21 mouse cellular contexts compared by ENCODE assay signal in genomic region chr10:127776011-127776410, GRCm38 (mm10). TPM values are rescaled to one million over a fixed set of nuclear protein-coding genes. Genes with fewer than 3 reads are reported as not detected.
DNase-seq lines count a peak whose midpoint lies in the region; ATAC-seq and TF ChIP-seq lines count a peak whose summit lies in the region.
"Had no signal": no experiment of that assay in that cellular context is flagged by ENCODE, and none has a peak within 500 bp of the region (broad histone marks: within the 10 kb centered on the region; RNA-seq: fewer than 3 reads in every experiment).

Gene Rdh9 (plus strand): TSS chr10:127776386.

- H3K36me3 ChIP-seq in intestine, embryonic 15.5 days: no peaks in the 10 kb centered on the region
- H3K36me3 ChIP-seq in intestine, postnatal 0 days (ENCODE audit: control insufficient read depth, insufficient read depth): no peaks in the 10 kb centered on the region
- no peaks in the 10 kb centered on the region for H3K36me3 ChIP-seq in stomach, postnatal 0 days (ENCODE audit: control insufficient read depth, insufficient read depth, low read length)
- H3K36me3 ChIP-seq: embryonic facial prominence, embryonic 10.5 days; hindbrain, embryonic 12.5 days had no signal

- peak; percentile 3 for DNase-seq in kidney, adult 11 months
- no peak for DNase-seq in kidney, adult 18-20 months
- DNase-seq in stomach, postnatal 0 days (ENCODE audit: low spot score): no peak
- no peak for DNase-seq in gastrocnemius, postnatal 36 days
- DNase-seq: adrenal gland, postnatal 25 days; cerebellum, adult 2 months; cerebellum, postnatal 10 days; forebrain, postnatal 0 days; gastrocnemius, postnatal 14 days; heart, postnatal 10 days; heart, postnatal 4 days had no signal

- WGBS in intestine, embryonic 15.5 days: 59% methylated on average over 2 of the region's 2 CpGs
- 36% methylated on average over 2 of the region's 2 CpGs for WGBS in intestine, postnatal 0 days
- 72% methylated on average over 2 of the region's 2 CpGs for WGBS in stomach, postnatal 0 days

- intact Hi-C loops in gastrocnemius, postnatal 36 days (cut with DNase I): no loop called here

- H3K4me3 ChIP-seq in intestine, embryonic 15.5 days (replicated peaks): no peak within 1 kb of the TSS
- no peak within 1 kb of the TSS for H3K4me3 ChIP-seq in intestine, postnatal 0 days (ENCODE audit: low read depth, low read length)
- no peak within 1 kb of the TSS for H3K4me3 ChIP-seq in stomach, postnatal 0 days (ENCODE audit: low read depth, low read length)
- H3K4me3 ChIP-seq: embryonic facial prominence, embryonic 10.5 days; forebrain, embryonic 13.5 days; hindbrain, embryonic 12.5 days had no signal

- no peak for TF ChIP-seq EP300 in stomach, postnatal 0 days (optimal IDR thresholded peaks at IDR 0.05)

- no peak within 1 kb of the TSS for H3K9ac ChIP-seq in intestine, embryonic 15.5 days
- H3K9ac ChIP-seq in intestine, postnatal 0 days (ENCODE audit: low read depth, low read length): no peak within 1 kb of the TSS
- H3K9ac ChIP-seq in stomach, postnatal 0 days (ENCODE audit: low read length): no peak within 1 kb of the TSS
- H3K9ac ChIP-seq: forebrain, embryonic 13.5 days; forebrain, postnatal 0 days; hindbrain, embryonic 12.5 days had no signal

- TF ChIP-seq CTCF in intestine, postnatal 0 days (IDR thresholded peaks at IDR 0.05; ENCODE audit: low read depth): no peak
- TF ChIP-seq CTCF in stomach, postnatal 0 days (IDR thresholded peaks at IDR 0.05; ENCODE audit: low read depth): no peak

- peak; percentile 34; the same call in 1 of the 2 replicates for ATAC-seq in intestine, embryonic 15.5 days
- ATAC-seq in intestine, postnatal 0 days: peak; percentile 96
- ATAC-seq in stomach, postnatal 0 days (ENCODE audit: low FRiP score, low TSS enrichment): peak; percentile 73
- ATAC-seq: activated CD4-positive, CD25-positive, alpha-beta regulatory T cell, adult 4 months; forebrain, embryonic 13.5 days; forebrain, postnatal 0 days; Patski had no signal

- no peaks in the 10 kb centered on the region for H3K27me3 ChIP-seq in intestine, embryonic 15.5 days (replicated peaks)
- H3K27me3 ChIP-seq in intestine, postnatal 0 days (replicated peaks; ENCODE audit: control insufficient read depth, insufficient read depth, low read length): no peaks in the 10 kb centered on the region
- H3K27me3 ChIP-seq in stomach, postnatal 0 days (ENCODE audit: control insufficient read depth, insufficient read depth, low read length): no peaks in the 10 kb centered on the region
- H3K27me3 ChIP-seq: forebrain, embryonic 13.5 days; hindbrain, embryonic 12.5 days had no signal

- no peaks in the 10 kb centered on the region for H3K4me1 ChIP-seq in intestine, embryonic 15.5 days (replicated peaks)
- no peaks in the 10 kb centered on the region for H3K4me1 ChIP-seq in intestine, postnatal 0 days (replicated peaks; ENCODE audit: control insufficient read depth, insufficient read depth, low read length)
- H3K4me1 ChIP-seq in stomach, postnatal 0 days (replicated peaks; ENCODE audit: control insufficient read depth, insufficient read depth): no peaks in the 10 kb centered on the region
- H3K4me1 ChIP-seq: embryonic facial prominence, embryonic 10.5 days; forebrain, embryonic 13.5 days; hindbrain, embryonic 12.5 days had no signal

- no peaks in the 10 kb centered on the region for H3K9me3 ChIP-seq in intestine, embryonic 15.5 days
- no peaks in the 10 kb centered on the region for H3K9me3 ChIP-seq in intestine, postnatal 0 days (ENCODE audit: control insufficient read depth)
- no peaks in the 10 kb centered on the region for H3K9me3 ChIP-seq in stomach, postnatal 0 days (ENCODE audit: control insufficient read depth, low read length)
- H3K9me3 ChIP-seq: embryonic facial prominence, embryonic 10.5 days; forebrain, embryonic 13.5 days; hindbrain, embryonic 12.5 days had no signal

- H3K4me2 ChIP-seq in intestine, embryonic 15.5 days (replicated peaks): no peak within 1 kb of the TSS
- H3K4me2 ChIP-seq in intestine, postnatal 0 days (replicated peaks; ENCODE audit: low read depth): no peak within 1 kb of the TSS
- no peak within 1 kb of the TSS for H3K4me2 ChIP-seq in stomach, postnatal 0 days (replicated peaks; ENCODE audit: low read depth)
- H3K4me2 ChIP-seq: forebrain, embryonic 13.5 days; hindbrain, embryonic 12.5 days had no signal

- no peak within 1 kb of the TSS for H3K27ac ChIP-seq in intestine, embryonic 15.5 days
- peak within 1 kb of the TSS; percentile 68 for H3K27ac ChIP-seq in intestine, postnatal 0 days (ENCODE audit: low read depth, low read length)
- no peak within 1 kb of the TSS for H3K27ac ChIP-seq in stomach, postnatal 0 days (replicated peaks)
- H3K27ac ChIP-seq: embryonic facial prominence, embryonic 10.5 days; forebrain, embryonic 13.5 days; hindbrain, embryonic 12.5 days had no signal

RNA-seq across cellular contexts. Expression of gene Rdh9, which starts in this region (rescaled TPM):
- 0.13 TPM in 1 of 2 replicates, not detected in the other for polyA plus RNA-seq in intestine, embryonic 15.5 days (2015; fragmentation: Nextera tagmentation; extraction: Ambion mirVana)
- 2.2 and 2.3 TPM in 2 replicates for polyA plus RNA-seq in intestine, postnatal 0 days (2015; fragmentation: Nextera tagmentation; extraction: Ambion mirVana)
- polyA plus RNA-seq in stomach, postnatal 0 days (2015; fragmentation: Nextera tagmentation; extraction: Ambion mirVana): not detected in 2 replicates
- total RNA-seq in gastrocnemius, postnatal 36 days (2021): under 1 TPM; 0.47 to 0.69 TPM
- total RNA-seq: adrenal gland, postnatal 25 days; CH12.LX; gastrocnemius, adult 18-20 months; granulocyte monocyte progenitor cell, adult 5-6 weeks had no signal
- polyA plus RNA-seq: embryonic facial prominence, embryonic 10.5 days; Patski had no signal

Comparison
In these comparisons a context has a peak if more than half of its experiments do, and no peak if none do; other contexts are left out.
1. Peak in ATAC-seq in intestine, embryonic 15.5 days; RNA of the gene not detected or under 1 TPM.
2. Peak in ATAC-seq in stomach, postnatal 0 days; RNA of the gene not detected or under 1 TPM.
3. ATAC-seq: peak in every context shown above with its lines; median percentile 96 in intestine, postnatal 0 days; 73 in stomach, postnatal 0 days; 34 in intestine, embryonic 15.5 days.